Mouse (Mus musculus): ENCODE measurements at regions not wholly inside any gene's neighbourhood (a gene's known extent, or its start where the extent isn't known, plus 50 kb on each side); places are given as distances from the start of the nearest gene placed in this dataset.

DNA sequence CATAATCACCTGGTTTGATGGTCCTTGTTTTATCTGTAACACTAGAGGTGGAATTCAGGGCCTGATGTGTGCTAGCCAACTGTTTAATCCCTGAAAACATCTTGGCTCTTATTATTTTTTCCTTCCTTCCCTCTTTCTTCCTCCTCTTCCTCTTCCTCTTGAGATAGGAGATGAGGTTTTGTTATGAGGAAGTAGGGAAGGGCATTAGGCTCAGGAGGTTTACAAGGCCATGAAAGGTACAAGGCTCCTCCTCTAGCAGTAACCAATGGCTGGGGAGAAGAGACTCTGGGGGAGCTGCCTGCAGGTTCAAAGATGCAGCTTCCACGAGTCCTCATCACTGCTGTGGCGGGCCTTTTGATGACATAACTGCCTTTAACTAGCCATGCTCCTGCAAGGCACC lies 98.6 kb upstream of the Chd2 start:
- DNase-seq (ENCODE audit: extremely low read depth, insufficient read length, low spot score): no peak

DNA sequence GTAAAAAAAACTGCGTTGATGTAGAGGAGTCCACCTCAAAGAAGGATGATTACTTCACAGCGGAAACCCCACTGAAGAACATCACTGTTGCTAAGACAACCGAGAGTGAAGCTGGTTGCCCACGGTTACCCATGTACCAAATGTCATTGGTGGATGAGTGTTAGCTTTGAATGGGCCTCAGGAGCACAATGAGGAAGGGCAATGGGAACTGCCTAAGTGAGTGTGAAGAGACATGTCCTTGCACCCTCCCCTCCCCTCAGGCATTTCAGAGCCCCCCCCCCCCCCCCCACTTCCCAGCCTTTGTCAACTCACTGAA lies 96.1 kb upstream of the Chd2 start:
- DNase-seq (ENCODE audit: extremely low read depth, insufficient read length, low spot score): no peak

GRCm38 (mm10) chr7:73637101-73637809 lies 95.6 kb upstream of the Chd2 start:
- DNase-seq (ENCODE audit: extremely low read depth, insufficient read length, low spot score): no peak

- DNase-seq (ENCODE audit: extremely low read depth, insufficient read length, low spot score): no peak
Measured at GRCm38 (mm10) chr7:73635422-73635821, 93.8 kb upstream of the Chd2 start.

- DNase-seq (ENCODE audit: extremely low read depth, insufficient read length, low spot score): no peak
Measured at GRCm38 (mm10) chr7:73630790-73631189, 89.2 kb upstream of the Chd2 start.

DNA sequence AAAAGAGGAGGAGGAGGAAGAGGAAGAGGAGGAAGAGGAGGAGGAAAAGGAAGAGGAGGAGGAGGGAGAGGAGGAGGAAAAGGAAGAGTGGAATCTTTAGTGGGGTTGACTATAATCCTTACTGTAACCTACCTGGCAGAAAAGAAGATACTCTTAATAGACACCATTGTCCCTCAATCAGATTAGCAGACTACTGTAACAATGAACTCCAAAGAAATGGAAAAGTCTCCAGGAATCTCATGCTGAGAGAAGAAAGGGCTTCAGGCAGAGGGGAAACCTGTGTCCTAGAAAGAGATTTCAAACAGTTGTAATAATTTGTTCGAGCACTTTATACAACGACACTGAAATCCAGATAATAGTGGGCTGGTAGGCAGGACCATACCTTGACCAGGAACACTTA lies 87.6 kb upstream of the Chd2 start:
- DNase-seq (ENCODE audit: extremely low read depth, insufficient read length, low spot score): no peak

GRCm38 (mm10) chr7:73628071-73628470 lies 86.4 kb upstream of the Chd2 start:
- DNase-seq (ENCODE audit: extremely low read depth, insufficient read length, low spot score): peak; percentile 49

DNA sequence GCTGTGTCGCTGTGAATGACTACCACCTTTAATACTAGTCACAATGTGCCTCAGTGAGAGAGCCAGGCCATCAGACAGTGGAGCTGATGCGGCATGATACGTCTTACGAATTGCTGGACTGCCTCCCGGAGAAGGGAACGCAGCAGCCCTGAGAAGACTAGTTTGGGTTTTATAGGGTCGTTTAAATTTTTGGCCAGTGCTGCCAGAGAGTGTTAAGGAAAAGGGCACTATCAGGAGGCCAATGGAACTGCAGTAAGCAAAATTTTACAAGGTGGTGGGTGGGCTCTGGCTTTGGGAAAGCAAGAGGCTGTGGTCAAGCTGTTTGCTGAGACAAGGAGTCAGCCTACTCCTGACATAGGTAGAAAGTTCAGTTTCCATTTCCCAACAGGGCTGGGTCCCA lies 84.7 kb upstream of the Chd2 start:
- no peak for DNase-seq (ENCODE audit: extremely low read depth, insufficient read length, low spot score)

- DNase-seq (ENCODE audit: extremely low read depth, insufficient read length, low spot score): no peak
Measured at GRCm38 (mm10) chr7:73625651-73626050, 84.0 kb upstream of the Chd2 start.

GRCm38 (mm10) chr7:73624992-73625391 lies 83.4 kb upstream of the Chd2 start:
- no peak for DNase-seq (ENCODE audit: extremely low read depth, insufficient read length, low spot score)

GRCm38 (mm10) chr7:73624093-73624600 lies 82.5 kb upstream of the Chd2 start:
- DNase-seq (ENCODE audit: extremely low read depth, insufficient read length, low spot score): peak; percentile 50

- no peak for DNase-seq (ENCODE audit: extremely low read depth, insufficient read length, low spot score)
Measured at GRCm38 (mm10) chr7:73622468-73622867, 80.8 kb upstream of the Chd2 start.

DNA sequence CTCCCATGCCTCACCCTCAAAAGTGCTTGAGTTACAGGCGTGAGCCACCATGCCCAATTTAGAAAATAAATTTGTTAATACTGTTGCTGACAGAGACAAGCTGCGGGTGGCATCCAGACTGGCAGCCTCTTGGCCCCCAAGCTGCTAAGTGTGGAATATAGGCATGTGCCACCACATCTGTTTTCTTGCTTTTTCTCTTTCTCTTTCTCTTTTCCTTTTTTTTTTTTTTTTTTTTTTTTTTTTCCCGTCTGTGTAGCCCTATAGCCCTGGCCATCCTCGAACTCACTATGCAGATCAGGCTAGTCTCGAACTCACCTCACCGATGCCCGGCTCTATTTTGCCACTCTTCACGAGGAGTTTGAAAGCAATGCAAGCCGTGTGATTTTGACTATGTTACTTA lies 78.7 kb upstream of the Chd2 start:
- no peak for DNase-seq (ENCODE audit: extremely low read depth, insufficient read length, low spot score)

GRCm38 (mm10) chr7:73618758-73619416 lies 77.3 kb upstream of the Chd2 start:
- no peak for DNase-seq (ENCODE audit: extremely low read depth, insufficient read length, low spot score)

- DNase-seq (ENCODE audit: extremely low read depth, insufficient read length, low spot score): peak; percentile 99
Measured at GRCm38 (mm10) chr7:73617910-73618757, 76.5 kb upstream of the Chd2 start.

GRCm38 (mm10) chr7:73616971-73617906 lies 75.6 kb upstream of the Chd2 start:
- DNase-seq (ENCODE audit: extremely low read depth, insufficient read length, low spot score): peak; percentile 58

GRCm38 (mm10) chr7:73616015-73616414 lies 74.4 kb upstream of the Chd2 start:
- DNase-seq (ENCODE audit: extremely low read depth, insufficient read length, low spot score): peak; percentile 17

DNA sequence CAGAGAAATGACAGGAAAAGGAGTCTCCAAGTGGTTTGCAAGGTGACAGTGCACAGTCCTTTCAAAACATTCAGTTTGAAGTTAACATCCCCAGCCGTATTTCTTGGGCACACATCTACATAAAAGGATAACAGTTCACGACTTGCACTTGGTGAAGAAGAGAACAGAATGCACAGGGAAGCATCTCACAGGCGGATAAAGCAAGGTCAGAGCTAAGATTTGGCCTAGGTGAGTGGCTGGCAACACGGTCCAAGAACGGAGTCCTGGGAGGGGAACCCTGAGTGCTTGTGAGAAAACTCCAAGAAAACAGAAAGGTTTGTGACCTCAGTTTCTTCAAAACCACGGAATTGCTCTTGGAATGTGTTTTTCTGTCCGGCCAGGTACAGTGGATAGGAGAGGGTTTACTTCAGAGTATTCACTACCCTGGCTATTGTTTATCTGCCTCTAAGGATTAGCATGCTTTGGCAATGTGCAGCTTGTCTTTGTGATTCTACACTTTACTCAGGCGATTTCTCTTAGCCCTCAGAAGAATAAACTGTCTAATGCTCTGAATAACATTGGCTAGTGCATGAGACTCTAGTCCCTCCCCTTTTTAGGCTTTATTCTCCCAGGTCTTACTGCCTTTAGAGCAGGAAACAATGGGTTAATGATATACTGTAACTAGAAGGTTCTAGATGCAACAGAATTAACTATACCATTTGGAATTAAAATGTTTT lies 73.4 kb upstream of the Chd2 start:
- DNase-seq (ENCODE audit: extremely low read depth, insufficient read length, low spot score): no peak

- DNase-seq (ENCODE audit: extremely low read depth, insufficient read length, low spot score): no peak
Measured at GRCm38 (mm10) chr7:73614341-73614740, 72.7 kb upstream of the Chd2 start.

GRCm38 (mm10) chr7:73612752-73613092 lies 71.1 kb upstream of the Chd2 start:
- DNase-seq (ENCODE audit: extremely low read depth, insufficient read length, low spot score): no peak
